Mouse (Mus musculus) heart, postnatal 14 days (tissue): ENCODE results near the gene Btaf1. TPM values are rescaled to one million over a fixed set of nuclear protein-coding genes. Genes with fewer than 3 reads are reported as not detected.
A peak's percentile ranks its signal among the peaks of the same experiment; 100 is the strongest.

Experiments
- DNase-seq, 2 experiments: peaks; one replicate each; pipeline ENCODE4 v3.0.0; 2021 to 2022
- intact Hi-C: fragments of 180-260 bp; cut with DNase I; formaldehyde crosslinking; loops from one replicate; pipeline ENCODE4 v1.15.1; 2025
- long read RNA-seq, 2 experiments: library from polyadenylated mRNA; stranded (forward); transcript quantifications; one replicate each; pipeline ENCODE4 v2.0.0; 2021
- total RNA-seq, 2 experiments: library from RNA; stranded (reverse); gene quantifications; 2 replicates each; pipeline ENCODE4 v1.2.3; 2021

The Btaf1 gene
- 10 to 100 TPM; 12.9 to 13.4 TPM for total RNA-seq
- long read RNA-seq, experiment 1, partial matches to known transcripts: 1 of 3 reads
- long read RNA-seq, experiment 1, other reads (novel, unspliced or antisense): 2 of 3 reads
- long read RNA-seq, experiment 2, full-length matches to known transcripts: 2 of 6 reads
- long read RNA-seq, experiment 2, partial matches to known transcripts: 3 of 6 reads
- long read RNA-seq, experiment 2, other reads (novel, unspliced or antisense): 1 of 6 reads

GRCm38 (mm10) chr19:36925671-36926552, at the start of gene Btaf1:
TSS of gene Btaf1 (plus strand) at chr19:36926079.
- DNase-seq: peak; percentile 87 to 91
- intact Hi-C loops: no loop called here

- intact Hi-C loops: no loop called here
- DNase-seq: no peak
These were observed 48.5 kb upstream of the Btaf1 start for GRCm38 (mm10) chr19:36877329-36877728.

GRCm38 (mm10) chr19:36878743-36879495, 47.0 kb upstream of the Btaf1 start:
- no peak for DNase-seq
- intact Hi-C loops: no loop called here

GRCm38 (mm10) chr19:36883119-36883518, 42.8 kb upstream of the Btaf1 start:
- peak; percentile 20 to 49 for DNase-seq

GRCm38 (mm10) chr19:36886316-36886715, 39.6 kb upstream of the Btaf1 start:
- no peak for DNase-seq
- intact Hi-C loops: no loop called here

More at GRCm38 (mm10) chr19:36883119-36883518, 42.8 kb upstream of the Btaf1 start:
- intact Hi-C loops: loop anchor here (5.0 kb wide), 1 partner anchor 34 kb away; the partner anchor contains the start of gene Fgfbp3

- no peak for DNase-seq
- intact Hi-C loops: no loop called here
These were observed 38.2 kb upstream of the Btaf1 start for GRCm38 (mm10) chr19:36887706-36888105.

GRCm38 (mm10) chr19:36891746-36892145, 34.1 kb upstream of the Btaf1 start:
- DNase-seq: no peak
- intact Hi-C loops: no loop called here

GRCm38 (mm10) chr19:36896791-36897569, 28.9 kb upstream of the Btaf1 start:
- intact Hi-C loops: no loop called here
- no peak for DNase-seq

- intact Hi-C loops: no loop called here
- peak in 1 of 2 experiments; percentile 33 for DNase-seq
These were observed 28.1 kb upstream of the Btaf1 start for GRCm38 (mm10) chr19:36897778-36898177.

GRCm38 (mm10) chr19:36903377-36903776, 22.5 kb upstream of the Btaf1 start:
- intact Hi-C loops: no loop called here

GRCm38 (mm10) chr19:36904211-36905007, 21.5 kb upstream of the Btaf1 start:
- intact Hi-C loops: no loop called here
- peak; percentile 46 to 61 for DNase-seq

More at GRCm38 (mm10) chr19:36903377-36903776, 22.5 kb upstream of the Btaf1 start:
- DNase-seq: no peak

- no peak for DNase-seq
- intact Hi-C loops: no loop called here
These were observed 16.7 kb upstream of the Btaf1 start for GRCm38 (mm10) chr19:36909150-36909549.

- intact Hi-C loops: no loop called here
- peak; percentile 62 to 77 for DNase-seq
These were observed 16.1 kb upstream of the Btaf1 start for GRCm38 (mm10) chr19:36909676-36910292.

- DNase-seq: no peak
- intact Hi-C loops: no loop called here
These were observed 15.3 kb upstream of the Btaf1 start for GRCm38 (mm10) chr19:36910424-36911045.

- intact Hi-C loops: no loop called here
- no peak for DNase-seq
These were observed 12.8 kb upstream of the Btaf1 start for GRCm38 (mm10) chr19:36913064-36913463.

- intact Hi-C loops: loop anchor here (5.0 kb wide), 1 partner anchor 34 kb away; no protein-coding TSS in a partner anchor
- DNase-seq: no peak
These were observed 9.7 kb upstream of the Btaf1 start for GRCm38 (mm10) chr19:36916206-36916605.

GRCm38 (mm10) chr19:36916876-36917389, 8.9 kb upstream of the Btaf1 start:
- intact Hi-C loops: loop anchor here (5.0 kb wide), 1 partner anchor 35 kb away; no protein-coding TSS in a partner anchor
- no peak for DNase-seq
